Mouse (Mus musculus) thymus, postnatal 10 days (tissue): ENCODE measurements at regions not wholly inside any gene's neighbourhood (a gene's known extent, or its start where the extent isn't known, plus 50 kb on each side); places are given as distances from the start of the nearest gene placed in this dataset.

Experiments used
- DNase-seq, 2 experiments: peaks; one replicate each; pipeline ENCODE4 v3.0.0; 2021; ENCODE audit warnings: low spot score in 2 of 2

- DNase-seq = no peak
Observed at GRCm38 (mm10) chr11:63573271-63573670, 348.8 kb downstream of the Hs3st3b1 start.

- DNase-seq = no peak
Observed at GRCm38 (mm10) chr11:63583321-63583720, 338.8 kb downstream of the Hs3st3b1 start.

GRCm38 (mm10) chr11:63585216-63585869 lies 336.7 kb downstream of the Hs3st3b1 start:
- no peak for DNase-seq

DNA sequence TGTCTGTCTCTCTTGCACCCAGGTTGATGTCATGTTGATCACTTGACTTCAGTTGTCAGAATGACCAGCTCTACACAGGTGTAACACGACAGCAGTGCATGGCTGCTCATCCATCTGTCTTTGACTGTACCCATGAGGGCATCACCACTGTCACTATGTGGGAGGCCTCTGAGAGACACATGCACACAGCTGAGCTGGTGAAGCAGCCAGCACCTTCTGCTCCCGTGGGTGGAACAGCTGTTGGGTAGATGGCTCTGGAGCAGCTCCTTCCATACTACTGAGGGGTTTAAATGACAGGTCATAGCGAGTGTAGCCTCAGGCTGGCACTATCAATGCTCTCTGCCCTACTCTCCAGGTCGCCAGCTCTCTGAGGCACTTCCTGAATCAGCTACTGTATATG lies 301.9 kb downstream of the Hs3st3b1 start:
- no peak for DNase-seq

DNA sequence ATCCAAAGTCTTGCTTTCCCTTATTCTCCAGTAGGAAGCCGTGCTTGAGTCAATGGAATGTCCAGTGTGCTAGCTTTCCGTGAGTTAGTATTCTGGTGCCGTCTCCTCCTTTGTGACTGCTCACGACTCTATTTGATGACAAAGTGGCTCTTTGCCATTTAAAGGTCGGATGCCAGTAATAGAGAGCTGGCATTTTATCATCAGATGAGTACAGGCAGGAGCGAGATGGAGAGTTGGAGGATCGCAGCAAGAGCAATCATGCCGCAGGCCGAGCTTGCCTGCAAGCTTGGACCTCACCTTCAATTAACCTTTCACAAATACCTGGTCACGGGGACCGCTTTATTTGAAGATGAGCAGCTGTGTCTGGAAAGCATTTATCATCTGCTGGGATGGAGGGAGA lies 291.8 kb downstream of the Hs3st3b1 start:
- DNase-seq = no peak

- DNase-seq = no peak
Observed at GRCm38 (mm10) chr11:63657057-63657456, 265.0 kb downstream of the Hs3st3b1 start.

- DNase-seq = no peak
Observed at GRCm38 (mm10) chr11:63665268-63665934, 256.7 kb downstream of the Hs3st3b1 start.

DNA sequence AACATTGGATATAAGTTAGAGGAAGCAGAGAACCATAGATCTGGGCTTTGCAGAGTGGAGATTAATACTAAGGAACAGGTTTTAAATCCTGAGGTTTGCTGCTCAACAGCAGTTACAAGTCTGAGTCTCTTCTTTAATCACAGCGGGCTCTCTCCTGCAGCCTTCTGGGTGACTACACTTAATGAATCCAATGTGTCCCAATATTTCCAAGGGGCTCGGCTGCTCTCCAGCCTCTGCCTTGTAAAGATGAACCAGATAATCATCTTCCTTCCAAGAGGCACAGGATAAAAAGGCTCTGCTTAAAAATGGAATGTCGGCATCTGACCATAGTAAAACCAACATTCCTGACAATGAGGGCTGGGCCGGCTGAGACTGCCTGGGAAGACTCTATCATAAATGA lies 251.6 kb downstream of the Hs3st3b1 start:
- no peak for DNase-seq

DNA sequence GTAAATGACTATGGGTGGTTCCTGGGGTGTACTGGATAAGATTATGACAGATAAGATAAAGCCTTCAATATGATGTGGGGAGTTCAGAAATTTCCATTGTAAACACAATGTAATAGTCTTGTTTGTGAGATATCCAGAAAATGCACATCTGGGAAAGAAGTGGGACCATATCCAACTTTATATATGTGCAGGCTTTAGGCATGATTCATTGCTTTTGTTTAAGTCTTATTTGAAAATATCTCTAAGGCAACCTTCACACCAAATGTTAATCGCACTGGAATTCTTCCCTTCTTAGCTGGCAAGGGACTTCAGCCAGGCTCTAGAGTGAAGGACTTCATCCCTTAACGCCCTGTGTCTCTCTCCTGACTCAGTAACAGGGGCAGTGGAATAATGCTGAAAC lies 250.3 kb downstream of the Hs3st3b1 start:
- no peak for DNase-seq

DNA sequence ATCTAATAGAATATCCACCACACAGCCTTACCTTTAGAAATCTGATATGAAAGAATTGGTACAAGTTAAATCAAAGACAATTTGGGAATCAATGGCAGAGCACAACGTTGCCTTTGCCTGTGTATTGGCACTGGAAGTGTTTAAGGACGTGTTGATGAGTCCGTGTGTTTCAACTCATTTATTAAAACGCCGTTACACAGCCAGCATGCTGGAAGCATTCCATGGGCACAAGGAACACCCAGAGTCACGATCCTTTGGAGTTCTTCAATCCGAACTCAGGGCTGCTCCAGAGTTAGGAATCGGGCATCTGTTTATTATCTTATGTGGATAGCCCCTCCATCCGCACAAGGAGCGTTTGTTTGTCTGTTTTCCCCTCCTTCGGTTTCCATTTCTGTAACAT lies 244.2 kb downstream of the Hs3st3b1 start:
- DNase-seq = no peak

GRCm38 (mm10) chr11:63678382-63678905 lies 243.6 kb downstream of the Hs3st3b1 start:
- no peak for DNase-seq

DNA sequence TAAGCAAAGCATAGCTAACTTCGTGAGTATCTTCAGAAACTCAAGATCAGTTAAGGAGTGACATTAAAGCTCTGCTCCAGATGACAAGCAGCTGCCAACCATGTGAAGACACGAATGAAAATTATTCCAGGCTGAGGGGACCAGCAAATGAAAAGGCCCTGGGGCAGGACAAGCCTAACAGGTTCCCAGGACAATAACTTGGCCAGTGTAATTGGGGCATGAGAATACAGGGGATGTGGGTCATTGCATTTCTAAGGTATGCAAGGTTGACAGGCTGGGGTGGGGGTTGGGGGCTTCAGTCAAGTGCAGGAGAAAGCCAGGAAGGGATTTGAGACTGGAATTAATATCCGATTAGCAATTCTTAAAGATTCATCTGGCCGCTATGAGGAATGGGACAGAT lies 242.6 kb downstream of the Hs3st3b1 start:
- no peak for DNase-seq

- no peak for DNase-seq
Observed at GRCm38 (mm10) chr11:63684228-63684980, 237.7 kb downstream of the Hs3st3b1 start.

GRCm38 (mm10) chr11:63691041-63691440 lies 231.0 kb downstream of the Hs3st3b1 start:
- DNase-seq = peak in 1 of 2 experiments; percentile 4

DNA sequence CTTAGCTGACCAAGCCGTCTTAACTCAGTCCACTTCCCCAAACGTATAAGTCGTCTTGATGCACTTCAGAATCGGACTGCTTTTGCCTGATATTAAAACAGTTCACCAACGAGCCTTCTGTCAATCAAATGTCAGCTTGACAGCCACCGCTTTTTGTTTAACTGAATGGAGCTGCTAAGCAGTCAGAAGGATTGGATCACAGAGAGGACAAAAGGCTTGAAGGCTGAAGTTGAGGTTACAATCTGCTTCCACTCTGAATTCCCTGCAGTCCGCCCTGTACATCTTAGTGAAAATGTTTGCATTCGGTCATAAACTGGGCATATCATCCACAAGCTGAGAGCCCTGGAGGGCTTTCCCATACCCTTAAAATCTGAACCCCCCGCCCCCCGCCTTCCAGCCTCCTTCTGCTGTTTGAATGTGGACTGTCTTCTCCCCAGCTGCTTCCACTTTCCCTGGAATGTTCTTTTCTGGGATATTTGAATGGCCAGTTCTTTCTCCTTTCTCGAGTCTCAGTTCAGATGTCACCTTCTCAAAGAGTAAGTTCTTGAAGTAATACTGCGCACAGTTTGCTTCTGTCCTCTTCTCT lies 217.0 kb downstream of the Hs3st3b1 start:
- no peak for DNase-seq

DNA sequence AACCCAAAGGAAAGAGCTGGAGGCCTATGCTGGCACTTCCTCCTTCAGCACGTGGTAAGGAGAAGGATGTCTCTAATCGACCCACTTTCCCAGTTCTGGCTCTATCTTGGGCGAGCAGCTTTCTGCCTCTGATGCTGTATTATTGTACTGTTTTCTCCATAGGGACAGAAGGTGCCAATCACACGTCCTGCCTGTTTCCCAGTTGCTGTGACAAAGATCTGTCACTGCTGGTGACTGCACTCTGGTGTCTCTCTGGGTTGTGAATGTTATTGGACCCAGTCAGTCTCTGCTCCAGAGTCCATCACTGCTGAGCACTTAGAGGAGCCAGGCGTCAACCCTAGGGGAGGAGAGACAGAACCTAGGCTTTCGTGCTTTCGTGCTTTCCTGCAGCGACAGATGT lies 216.0 kb downstream of the Hs3st3b1 start:
- no peak for DNase-seq

DNA sequence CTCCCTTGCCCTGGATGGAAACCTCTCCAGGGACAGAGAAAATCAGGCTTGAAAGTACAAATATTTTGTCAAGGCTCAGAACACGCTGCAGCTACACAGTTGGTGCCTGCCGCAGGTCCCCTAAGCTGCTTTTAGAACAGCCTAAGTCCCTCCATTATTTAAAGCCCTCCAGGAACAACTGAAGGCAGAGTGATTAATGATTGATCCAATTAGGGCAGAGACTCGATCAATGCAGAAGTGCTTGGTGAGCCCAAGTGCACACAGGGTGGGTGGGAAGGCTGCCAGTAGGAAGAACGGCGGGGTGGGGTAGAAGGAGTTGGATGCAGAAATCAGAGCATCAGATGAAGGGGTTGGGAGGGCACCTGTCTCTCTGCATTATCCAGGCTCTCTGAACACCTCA lies 215.0 kb downstream of the Hs3st3b1 start:
- no peak for DNase-seq

DNA sequence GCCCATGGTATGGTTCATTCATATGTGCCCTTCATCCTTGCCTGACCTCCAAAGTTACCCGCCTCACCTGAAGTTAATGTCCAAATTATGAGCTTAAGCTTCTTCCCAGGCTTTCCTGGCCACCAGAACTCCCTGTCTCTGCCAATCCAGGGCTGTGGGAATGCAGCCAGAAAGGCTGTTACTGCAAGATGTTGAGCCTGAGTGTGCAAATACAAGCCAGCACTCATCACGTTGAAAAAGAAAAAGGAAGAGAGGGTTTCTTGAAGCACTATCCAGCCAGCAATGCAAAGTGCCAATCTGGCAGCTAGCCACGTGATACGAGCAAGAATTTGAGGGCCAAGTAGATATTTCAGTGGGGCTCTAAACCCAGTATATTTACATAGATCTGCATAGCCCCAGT lies 213.7 kb downstream of the Hs3st3b1 start:
- no peak for DNase-seq

- no peak for DNase-seq
Observed at GRCm38 (mm10) chr11:63712053-63712864, 209.8 kb downstream of the Hs3st3b1 start.

DNA sequence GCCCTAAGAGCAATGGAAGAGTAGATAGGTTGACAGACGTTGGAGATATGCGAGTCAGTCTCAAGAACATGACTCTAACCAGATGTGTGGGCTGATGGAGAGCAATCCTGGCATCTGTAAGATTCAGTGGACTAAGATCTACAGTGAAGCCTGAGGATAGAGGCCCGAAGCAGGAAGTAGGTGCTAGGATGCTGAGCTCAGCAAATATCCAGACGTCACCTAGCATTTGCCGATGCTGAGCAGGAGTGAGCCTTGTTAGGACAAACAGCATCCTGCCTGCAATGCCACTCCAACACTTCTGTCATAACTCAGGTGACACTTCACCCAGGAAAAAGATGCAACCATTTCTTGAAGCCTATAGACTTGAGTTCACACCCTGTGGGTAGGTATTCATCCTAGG lies 199.8 kb downstream of the Hs3st3b1 start:
- no peak for DNase-seq

DNA sequence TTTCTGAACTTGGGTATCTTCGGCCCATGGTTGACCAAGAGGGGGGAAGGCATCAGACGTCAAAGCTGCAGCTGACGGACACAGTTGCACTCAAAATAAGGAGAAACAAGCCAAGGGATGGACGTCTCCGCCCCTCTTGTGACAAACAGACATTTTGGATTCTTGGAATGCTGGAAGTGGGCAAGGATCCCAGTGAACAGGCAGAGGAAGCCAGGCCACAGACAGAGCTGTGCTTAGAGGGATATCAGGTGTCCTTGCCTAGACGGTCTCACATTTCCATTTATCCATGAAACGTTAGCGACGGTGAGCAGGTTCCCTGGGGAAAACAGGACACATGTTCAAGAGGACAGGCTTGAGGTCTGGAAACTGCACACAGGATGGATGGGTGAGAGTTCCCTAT lies 191.2 kb downstream of the Hs3st3b1 start:
- no peak for DNase-seq
